Mouse (Mus musculus): ENCODE measurements around the gene Mrps18c.

GRCm38 (mm10) chr5:100846599-100846920, 48.1 kb downstream of the Mrps18c start:
- TF ChIP-seq POLR2A (IDR thresholded peaks at IDR 0.05; ENCODE audit: low read depth, low read length) (no peak), CTCF (IDR thresholded peaks at IDR 0.05; ENCODE audit: extremely low read depth, insufficient read depth, insufficient read length, insufficient replicate concordance) (no peak)

Measured in spleen, adult 2 months (tissue).